Mouse (Mus musculus) urinary bladder, adult 18-20 months (tissue): Measurements from ENCODE around the gene Sec63.

Experiments used
- DNase-seq, 2 experiments: peaks; one replicate each; pipeline ENCODE4 v3.0.0; 2022; ENCODE audit warnings: low spot score in 2 of 2, mixed read lengths in 2 of 2

Sec63 gene

GRCm38 (mm10) chr10:42760999-42761900 is at the start of gene Sec63:
Gene Sec63 (plus strand): TSS chr10:42761496.
- peak; percentile 96 to 97 for DNase-seq

GRCm38 (mm10) chr10:42714676-42715075 is 46.6 kb upstream of the Sec63 start:
- no peak for DNase-seq

- DNase-seq: peak in 1 of 2 experiments; percentile 1
Observed at GRCm38 (mm10) chr10:42715366-42716035, 45.8 kb upstream of the Sec63 start.

GRCm38 (mm10) chr10:42722116-42722515 is 39.2 kb upstream of the Sec63 start:
- no peak for DNase-seq

- no peak for DNase-seq
Observed at GRCm38 (mm10) chr10:42723275-42724232, 37.7 kb upstream of the Sec63 start.

GRCm38 (mm10) chr10:42729607-42730006 is 31.7 kb upstream of the Sec63 start:
- no peak for DNase-seq

GRCm38 (mm10) chr10:42734546-42735060 is 26.7 kb upstream of the Sec63 start:
- DNase-seq: no peak

GRCm38 (mm10) chr10:42751813-42752212 is 9.5 kb upstream of the Sec63 start:
- DNase-seq: no peak

- peak in 1 of 2 experiments; percentile 26 for DNase-seq
Observed at GRCm38 (mm10) chr10:42754341-42754740, 7.0 kb upstream of the Sec63 start.

- DNase-seq: no peak
Observed at GRCm38 (mm10) chr10:42759741-42760140, 1.6 kb upstream of the Sec63 start.

GRCm38 (mm10) chr10:42760329-42760728 is 967 bp upstream of the Sec63 start:
- no peak for DNase-seq

GRCm38 (mm10) chr10:42761901-42762669 is 789 bp downstream of the Sec63 start:
- DNase-seq: peak in 1 of 2 experiments; percentile 20

GRCm38 (mm10) chr10:42762670-42763058 is 1.4 kb downstream of the Sec63 start:
- no peak for DNase-seq

GRCm38 (mm10) chr10:42763246-42763645 is 1.9 kb downstream of the Sec63 start:
- no peak for DNase-seq

GRCm38 (mm10) chr10:42765344-42765743 is 4.0 kb downstream of the Sec63 start:
- no peak for DNase-seq

- DNase-seq: no peak
Observed at GRCm38 (mm10) chr10:42775450-42775849, 14.2 kb downstream of the Sec63 start.

- no peak for DNase-seq
Observed at GRCm38 (mm10) chr10:42780753-42781152, 19.5 kb downstream of the Sec63 start.

GRCm38 (mm10) chr10:42781672-42782071 is 20.4 kb downstream of the Sec63 start:
- no peak for DNase-seq

GRCm38 (mm10) chr10:42800922-42801321 is 39.6 kb downstream of the Sec63 start:
- DNase-seq: no peak

GRCm38 (mm10) chr10:42825923-42826322 is 64.6 kb downstream of the Sec63 start:
- DNase-seq: no peak

- no peak for DNase-seq
Observed at GRCm38 (mm10) chr10:42827155-42827554, 65.9 kb downstream of the Sec63 start.
